Mouse (Mus musculus) limb, embryonic 10.5 days (tissue): Measurements from ENCODE around the gene Phtf2. TPM values are rescaled to one million over a fixed set of nuclear protein-coding genes. Genes with fewer than 3 reads are reported as not detected.
"Not testable (repeated sequence)": the region's sequence is repeated elsewhere in the genome, so short reads cannot be mapped to it uniquely, and the experiment has no call there.

Experiments used
- DNase-seq: peaks from one replicate; pipeline ENCODE4 v3.0.0-alpha.2; 2017; ENCODE audit warnings: low spot score
- H3K27ac ChIP-seq: fragments of 300-500 bp; sonication (generic); 2 replicates; pipeline ENCODE4 v1.5.1; 2016; ENCODE audit warnings: mild to moderate bottlenecking
- H3K27me3 ChIP-seq: fragments of 300-500 bp; sonication (generic); 2 replicates; pipeline ENCODE4 v1.6.1; 2016; ENCODE audit warnings: low read depth, mild to moderate bottlenecking; ENCODE audit not compliant: poor library complexity, severe bottlenecking
- H3K36me3 ChIP-seq: fragments of 300-500 bp; sonication (generic); 2 replicates; pipeline ENCODE4 v1.6.1; 2016; ENCODE audit warnings: mild to moderate bottlenecking, moderate library complexity
- H3K4me1 ChIP-seq: fragments of 300-500 bp; sonication (generic); 2 replicates; pipeline ENCODE4 v1.6.1; 2016
- H3K4me3 ChIP-seq: fragments of 300-500 bp; sonication (generic); 2 replicates; pipeline ENCODE4 v1.5.1; 2016; ENCODE audit warnings: mild to moderate bottlenecking, moderate library complexity
- H3K9me3 ChIP-seq: fragments of 300-500 bp; sonication (generic); replicated peaks from 2 replicates; pipeline ENCODE4 v1.6.1; 2016; ENCODE audit warnings: mild to moderate bottlenecking
- WGBS: fragments of 180-500 bp; shearing (Covaris S2); methylation state at CpG from one replicate; pipeline ENCODE4 v1.1.7; 2016; 5-methylcytosine and 5-hydroxymethylcytosine counted together
- polyA plus RNA-seq: library from polyadenylated mRNA; unstranded; fragments of >200 nt; fragmentation: Nextera tagmentation; extraction: Ambion mirVana; gene quantifications from 2 replicates; pipeline ENCODE4 v1.2.1, GENCODE M21; 2016

The Phtf2 gene
- polyA plus RNA-seq, 1 experiment from 2014 or later = 20.2 TPM

DNA sequence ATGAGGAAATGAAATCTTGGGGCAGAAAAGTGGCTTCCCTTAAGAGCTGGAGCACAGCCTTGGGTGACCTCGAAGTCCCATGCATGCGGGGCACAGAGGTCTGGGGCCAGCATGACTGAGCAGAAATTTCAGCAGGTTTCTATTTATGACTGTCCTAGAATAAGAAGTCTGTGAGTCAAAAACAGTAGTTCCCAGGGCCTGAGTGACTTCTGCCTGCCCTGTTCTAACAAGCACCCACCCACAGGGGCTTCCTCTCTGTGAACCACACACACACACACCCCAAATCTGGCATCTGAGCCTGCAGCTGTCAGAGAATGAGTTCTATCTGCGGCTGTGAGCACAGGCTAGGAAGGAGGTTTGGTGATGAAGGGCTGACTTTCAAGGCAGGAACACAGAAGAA lies 132.4 kb downstream of the Phtf2 start:
- Histone ChIP-seq H3K27me3 (no peaks in the 10 kb centered on the region), H3K4me3 (no peak overlapping the region), H3K4me1 (peaks cover 16% of the 10 kb centered on the region), H3K27ac (no peak overlapping the region), H3K36me3 (no peaks in the 10 kb centered on the region), H3K9me3 (no peaks in the 10 kb centered on the region)
- WGBS = 87% methylated on average over 3 of the region's 3 CpGs
- no peak for DNase-seq

DNA sequence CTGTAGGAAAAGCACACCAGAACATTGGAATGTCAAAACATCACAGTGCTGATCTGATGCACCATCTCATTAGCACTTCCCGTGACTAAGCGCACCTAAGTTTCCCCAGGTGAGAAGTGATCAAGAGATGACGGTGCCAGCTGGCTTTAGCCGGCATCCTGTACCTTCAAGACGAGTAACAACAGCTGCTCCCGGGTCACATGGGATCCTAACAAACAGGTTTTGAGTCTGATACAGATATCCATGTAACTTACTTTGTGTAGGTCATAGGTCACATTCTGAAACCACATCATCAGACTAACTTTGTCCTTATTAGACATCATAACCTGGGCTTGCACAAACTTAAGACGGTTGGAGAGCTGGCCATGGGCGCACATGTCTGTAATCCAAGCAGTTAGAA lies 133.1 kb downstream of the Phtf2 start:
- WGBS = 83% methylated on average over 8 of the region's 8 CpGs
- Histone ChIP-seq H3K9me3 (no peaks in the 10 kb centered on the region), H3K4me3 (no peak overlapping the region), H3K4me1 (peaks cover 18% of the 10 kb centered on the region), H3K27me3 (no peaks in the 10 kb centered on the region), H3K27ac (no peak overlapping the region), H3K36me3 (no peaks in the 10 kb centered on the region)
- DNase-seq = no peak

DNA sequence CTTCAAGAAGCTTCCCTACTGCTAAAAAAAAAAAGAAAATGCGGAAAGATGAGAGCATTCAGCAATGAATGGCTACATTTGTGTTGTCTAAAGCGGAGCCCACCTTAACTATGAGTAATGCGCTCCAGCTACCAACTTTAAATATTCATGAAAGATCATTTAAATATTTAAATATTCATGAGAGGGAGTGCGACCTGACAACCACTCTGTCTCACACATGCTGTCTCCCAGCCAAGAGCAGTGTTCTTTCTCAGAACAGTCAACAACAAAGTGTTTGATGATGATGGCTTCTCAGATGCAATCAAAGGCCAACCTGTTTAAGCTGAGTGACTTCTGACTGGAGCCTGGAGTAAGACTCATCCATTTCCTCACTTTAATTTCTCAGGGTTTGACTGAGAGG lies 133.8 kb downstream of the Phtf2 start:
- no peak overlapping the region for H3K4me3 ChIP-seq
- H3K27ac ChIP-seq = no peak overlapping the region
- no peaks in the 10 kb centered on the region for H3K27me3 ChIP-seq
- H3K4me1 ChIP-seq = peaks cover 18% of the 10 kb centered on the region
- no peak for DNase-seq
- 81% methylated on average over 4 of the region's 4 CpGs for WGBS
- H3K9me3 ChIP-seq = no peaks in the 10 kb centered on the region
- H3K36me3 ChIP-seq = no peaks in the 10 kb centered on the region

DNA sequence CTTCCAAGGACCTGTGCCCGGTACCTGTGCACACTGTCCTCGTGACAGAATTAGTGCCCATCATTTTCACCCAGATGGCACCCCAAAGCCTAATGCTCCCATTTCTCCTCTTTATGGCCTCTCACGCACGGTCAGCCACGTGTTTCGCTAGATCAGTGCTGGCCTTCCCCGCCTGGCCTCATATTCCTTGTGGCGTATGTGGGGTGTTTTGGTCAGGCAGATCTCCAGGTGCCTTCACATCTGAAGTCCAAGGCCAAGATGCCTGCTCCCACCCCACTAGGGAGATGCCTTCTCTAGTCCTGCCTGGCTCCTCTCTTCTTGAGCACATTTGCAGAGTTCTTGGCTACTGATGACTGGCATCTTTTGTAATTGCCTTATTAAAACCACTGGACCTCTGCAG lies 140.0 kb downstream of the Phtf2 start:
- Histone ChIP-seq H3K27ac (0 out of 2 replicates have a peak overlapping the region, but pooled peaks have one; percentile 7), H3K27me3 (no peaks in the 10 kb centered on the region), H3K36me3 (no peaks in the 10 kb centered on the region), H3K4me1 (peaks cover 34% of the 10 kb centered on the region), H3K9me3 (no peaks in the 10 kb centered on the region), H3K4me3 (no peak overlapping the region)
- 81% methylated on average over 8 of the region's 8 CpGs for WGBS
- DNase-seq = no peak

DNA sequence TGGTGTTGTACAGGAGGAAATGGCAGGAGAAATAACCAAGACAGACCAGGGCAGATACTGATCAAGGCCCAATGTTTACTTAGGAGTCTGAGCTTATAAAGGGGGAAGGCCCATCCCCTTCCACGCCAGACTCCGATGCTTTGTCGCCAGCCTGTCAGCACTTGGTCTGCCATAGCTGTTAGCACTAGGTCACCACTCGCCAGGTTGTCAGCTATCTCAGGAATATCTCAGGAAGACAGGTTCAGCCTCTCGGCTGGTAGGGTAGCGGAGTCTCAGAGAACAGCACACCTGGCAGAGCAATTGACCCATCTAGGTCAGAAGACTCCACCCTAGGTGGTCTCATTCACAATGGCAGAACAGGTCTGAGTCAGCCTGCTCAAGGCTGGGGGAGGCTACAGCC lies 140.7 kb downstream of the Phtf2 start:
- WGBS = 75% methylated on average over 6 of the region's 6 CpGs
- Histone ChIP-seq H3K4me1 (peaks cover 34% of the 10 kb centered on the region), H3K27me3 (no peaks in the 10 kb centered on the region), H3K9me3 (no peaks in the 10 kb centered on the region), H3K36me3 (no peaks in the 10 kb centered on the region), H3K27ac (no peak overlapping the region), H3K4me3 (no peak overlapping the region)
- DNase-seq = peak; percentile 28

DNA sequence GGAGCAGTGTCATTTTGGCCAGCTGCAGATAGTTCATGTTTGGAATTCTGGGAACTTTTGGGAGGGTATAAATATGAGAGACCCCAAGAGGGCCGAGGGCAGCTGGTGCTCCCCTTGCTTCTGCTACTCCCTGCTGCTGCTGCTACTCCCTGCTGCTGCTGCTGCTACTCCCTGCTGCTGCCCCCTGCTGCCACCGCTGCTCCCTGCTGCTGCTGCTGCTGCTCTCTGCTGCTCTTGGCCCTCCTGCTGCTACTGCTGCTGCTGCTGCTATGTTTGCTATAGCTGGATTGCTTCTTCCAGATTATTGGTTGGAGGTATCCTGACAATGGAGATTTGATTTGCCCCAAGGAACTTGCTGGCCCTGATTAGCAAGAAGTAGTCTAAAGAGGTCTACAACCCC lies 143.1 kb downstream of the Phtf2 start:
- no peaks in the 10 kb centered on the region for H3K27me3 ChIP-seq
- DNase-seq = peak; percentile 28
- no peak overlapping the region for H3K4me3 ChIP-seq
- H3K9me3 ChIP-seq = no peaks in the 10 kb centered on the region
- no peak overlapping the region for H3K27ac ChIP-seq
- peaks cover 25% of the 10 kb centered on the region for H3K4me1 ChIP-seq
- H3K36me3 ChIP-seq = no peaks in the 10 kb centered on the region
- WGBS = 46% methylated on average over 2 of the region's 2 CpGs

DNA sequence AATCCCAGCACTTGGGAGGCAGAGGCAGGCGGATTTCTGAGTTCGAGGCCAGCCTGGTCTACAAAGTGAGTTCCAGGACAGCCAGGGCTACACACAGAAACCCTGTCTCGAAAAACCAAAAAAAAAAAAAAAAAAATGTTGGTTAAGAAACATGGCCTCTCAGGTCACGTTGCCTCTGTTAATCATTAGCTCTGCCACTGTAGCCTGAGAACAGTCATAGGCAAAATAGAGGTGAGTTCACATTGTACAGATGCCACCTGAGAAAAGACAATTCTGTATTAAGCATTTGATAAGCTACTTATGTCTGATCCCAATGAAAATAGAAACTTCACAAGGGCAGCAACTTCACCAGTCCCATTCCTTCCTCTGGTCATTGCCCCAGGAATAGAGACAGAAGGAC lies 158.7 kb downstream of the Phtf2 start:
- not testable (repeated sequence) for H3K36me3 ChIP-seq, DNase-seq, H3K27me3 ChIP-seq, H3K27ac ChIP-seq, H3K4me3 ChIP-seq, H3K4me1 ChIP-seq, H3K9me3 ChIP-seq
- WGBS = 94% methylated on average over 4 of the region's 4 CpGs

DNA sequence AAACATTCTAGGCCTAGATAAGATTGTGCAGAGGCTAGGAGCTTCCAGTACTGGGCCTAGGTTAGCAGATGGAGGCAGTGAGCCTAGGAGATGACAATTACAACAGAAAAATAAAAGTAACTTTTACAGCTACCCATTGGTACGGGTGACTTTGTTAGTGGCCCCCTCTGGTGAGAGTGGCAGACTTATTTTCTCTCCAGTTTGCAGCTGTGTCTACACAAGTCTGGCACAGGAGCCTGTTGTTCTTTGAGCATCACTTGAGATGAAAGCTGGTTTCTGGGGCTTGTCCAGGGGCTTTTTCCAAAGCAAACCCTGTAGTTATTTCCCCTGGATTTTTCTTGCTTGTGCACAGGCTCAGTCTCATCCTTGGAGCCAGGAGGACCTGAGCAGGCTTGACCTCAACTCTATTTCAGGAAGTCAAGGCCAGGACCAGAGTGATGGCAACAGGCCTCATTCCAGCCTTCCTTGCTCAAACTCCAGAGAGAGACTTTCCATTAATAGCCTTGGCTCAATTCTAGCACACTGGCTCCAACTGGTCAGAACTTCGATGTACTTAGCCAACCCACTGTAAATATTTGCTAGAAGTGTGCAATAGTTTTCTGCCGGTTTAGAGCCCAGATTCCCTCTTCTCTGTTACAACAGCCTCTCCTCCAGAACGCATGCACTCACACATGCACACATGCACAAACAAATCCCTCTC lies 161.6 kb downstream of the Phtf2 start:
- no peaks in the 10 kb centered on the region for H3K27me3 ChIP-seq
- H3K36me3 ChIP-seq = no peaks in the 10 kb centered on the region
- H3K4me3 ChIP-seq = no peak overlapping the region
- no peaks in the 10 kb centered on the region for H3K9me3 ChIP-seq
- 82% methylated on average over 4 of the region's 4 CpGs for WGBS
- no peaks in the 10 kb centered on the region for H3K4me1 ChIP-seq
- H3K27ac ChIP-seq = no peak overlapping the region
- DNase-seq = no peak

DNA sequence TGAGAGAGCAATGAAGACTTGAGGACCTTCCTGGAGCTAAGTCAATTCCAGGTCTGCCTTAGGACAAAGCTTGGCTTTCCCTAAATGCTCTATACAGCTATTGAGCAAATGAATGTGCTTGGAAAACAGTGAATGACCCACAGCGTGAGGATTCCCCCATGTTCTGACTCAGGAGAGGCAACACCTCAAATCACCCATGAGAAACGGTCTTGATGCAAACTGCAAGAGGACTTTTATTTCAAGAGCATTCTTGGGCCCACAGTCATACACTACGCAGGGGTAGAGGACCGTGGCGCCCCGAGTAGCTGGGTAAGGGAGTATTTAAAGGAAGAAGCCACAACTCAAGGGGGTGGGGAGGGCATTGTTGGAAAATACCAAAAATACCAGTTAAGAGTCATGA lies 165.9 kb downstream of the Phtf2 start:
- 95% methylated on average over 6 of the region's 6 CpGs for whole genome bisulfite sequencing
- H3K4me3 ChIP-seq, H3K27ac ChIP-seq, H3K36me3 ChIP-seq, DNase-seq, H3K9me3 ChIP-seq, H3K4me1 ChIP-seq, H3K27me3 ChIP-seq: not testable (repeated sequence)

DNA sequence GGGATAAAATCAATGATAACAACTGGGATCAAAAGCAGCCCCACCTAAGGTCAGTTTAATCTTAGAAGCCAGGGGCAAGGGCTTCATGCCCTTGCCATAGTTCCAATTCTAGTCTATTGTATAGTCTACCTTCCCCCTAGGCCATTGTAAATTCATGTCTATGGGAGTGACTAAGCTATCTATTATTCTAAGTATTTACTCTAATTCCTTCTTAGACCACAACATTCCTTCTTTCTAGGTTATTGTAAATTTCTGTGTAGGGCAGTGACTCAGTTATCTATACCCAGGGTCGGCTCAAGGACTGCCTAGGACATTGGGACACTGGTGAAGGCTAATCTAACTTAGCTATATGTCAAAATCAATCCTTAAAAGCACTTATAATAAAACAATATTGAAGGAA lies 167.3 kb downstream of the Phtf2 start:
- not testable (repeated sequence) for H3K4me3 ChIP-seq, H3K27ac ChIP-seq, H3K9me3 ChIP-seq, H3K36me3 ChIP-seq, H3K4me1 ChIP-seq, DNase-seq, H3K27me3 ChIP-seq
- WGBS = 83% methylated on average over 1 of the region's 1 CpGs

DNA sequence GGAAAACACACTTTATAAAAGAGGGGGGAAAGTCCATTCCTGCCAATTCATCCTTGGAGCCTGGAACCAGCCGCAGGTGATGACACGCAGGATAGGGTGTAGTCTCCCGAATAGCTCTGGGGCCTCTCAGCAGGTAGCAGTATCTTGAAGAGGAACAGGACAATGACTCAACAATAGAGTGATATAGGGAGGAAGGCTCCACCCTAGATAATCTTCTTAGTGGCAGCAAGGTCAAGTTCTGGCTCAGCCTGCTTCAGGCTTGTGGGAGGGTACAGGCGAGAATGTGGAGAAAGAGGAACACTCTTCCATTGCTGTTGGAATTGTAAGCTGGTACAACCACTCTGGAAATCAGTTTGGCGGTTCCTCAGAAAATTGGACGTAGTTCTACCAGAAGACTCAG lies 171.1 kb downstream of the Phtf2 start:
- not testable (repeated sequence) for DNase-seq, H3K4me1 ChIP-seq, H3K9me3 ChIP-seq, H3K36me3 ChIP-seq, H3K4me3 ChIP-seq, H3K27ac ChIP-seq, H3K27me3 ChIP-seq
- 92% methylated on average over 6 of the region's 6 CpGs for WGBS

Other genes starting within 250 kb of the Phtf2 start
- 45.2 and 49.9 TPM in 2 replicates for gene Tmem60, start 67 bp upstream of the Phtf2 start, polyA plus RNA-seq
- gene Rsbn1l, start 74.3 kb upstream of the Phtf2 start, polyA plus RNA-seq = 4.5 and 4.9 TPM in 2 replicates
- 24.6 and 25.2 TPM in 2 replicates for gene Ptpn12, start 173.8 kb upstream of the Phtf2 start, polyA plus RNA-seq